Mouse (Mus musculus): ENCODE measurements around the gene Synj2.

Gene Synj2

DNA sequence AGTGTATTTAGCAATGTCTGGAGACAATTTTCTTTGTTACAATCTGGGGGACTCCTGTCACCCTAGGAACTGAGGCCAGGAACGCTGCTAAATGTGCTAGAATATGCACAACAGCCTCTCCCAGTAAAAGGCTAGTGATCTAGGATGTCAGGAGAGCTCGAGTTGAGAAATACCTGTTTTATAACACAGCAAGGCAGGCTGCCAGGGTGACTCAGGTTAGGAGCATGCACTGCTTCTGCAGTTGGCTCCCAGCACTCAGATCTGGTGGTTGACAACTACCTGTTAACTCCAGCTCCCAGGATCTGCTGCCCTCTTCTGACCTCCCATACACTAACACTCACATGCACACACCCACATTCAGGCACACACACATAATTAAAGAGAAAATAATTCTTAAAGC is 124.9 kb downstream of the Synj2 start:
- DNase-seq = no peak

DNA sequence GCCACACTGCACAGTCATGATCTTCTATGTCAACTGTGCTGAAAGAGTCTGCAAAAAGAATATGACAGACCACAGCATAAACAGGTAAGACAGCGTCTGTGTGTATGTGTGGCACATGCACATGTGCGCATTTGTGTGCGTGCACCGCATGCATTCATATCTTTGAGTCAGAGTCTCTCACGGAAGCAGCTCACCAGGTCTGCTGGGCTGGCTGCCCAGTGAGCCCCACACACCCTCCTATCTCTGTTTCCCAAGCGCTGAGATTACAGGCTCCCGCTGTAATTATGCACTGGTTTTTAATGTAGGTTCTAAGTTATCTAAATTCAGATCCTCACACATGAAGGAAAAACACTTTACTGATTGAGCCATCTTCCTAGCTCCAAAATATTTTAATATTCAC is 126.5 kb downstream of the Synj2 start:
- DNase-seq = no peak

DNA sequence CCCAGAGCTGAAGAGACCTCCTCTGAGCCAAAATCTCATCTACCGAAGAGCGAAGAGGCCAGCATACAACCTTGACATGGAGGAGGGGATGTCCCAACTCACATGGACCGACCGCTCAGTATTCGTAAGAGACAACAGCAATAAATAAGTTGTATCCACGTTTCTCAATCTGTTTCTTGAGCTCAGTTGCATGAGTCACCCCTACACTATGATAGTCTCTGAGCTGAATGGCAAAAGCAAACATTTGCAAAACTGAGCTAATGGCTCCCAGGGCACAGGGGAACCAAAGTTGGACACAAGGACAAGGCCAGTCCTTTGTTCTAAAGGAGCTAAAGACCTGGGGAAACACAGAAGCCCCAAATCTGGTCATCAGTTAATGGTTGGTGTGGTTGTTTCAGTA is 128.8 kb downstream of the Synj2 start:
- no peak for DNase-seq

DNA sequence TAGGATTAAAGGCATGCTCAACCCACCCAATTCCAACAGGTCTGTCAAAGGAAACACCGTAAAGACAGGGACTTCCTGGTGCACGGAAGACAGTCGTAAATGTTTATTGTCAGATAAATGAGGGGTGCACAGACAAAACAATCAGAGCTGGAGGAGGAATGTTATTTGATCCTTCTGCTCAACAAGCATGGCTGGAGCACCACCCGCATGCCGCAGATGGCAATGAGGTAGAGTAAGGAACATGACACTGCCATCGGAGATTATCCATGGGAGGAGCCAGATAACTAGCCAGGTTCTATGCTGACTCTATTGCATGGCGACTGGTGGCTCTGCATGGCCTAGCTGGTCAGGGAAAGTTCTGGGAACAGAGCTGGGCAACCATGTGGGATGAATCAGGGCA is 132.3 kb downstream of the Synj2 start:
- DNase-seq = no peak

DNA sequence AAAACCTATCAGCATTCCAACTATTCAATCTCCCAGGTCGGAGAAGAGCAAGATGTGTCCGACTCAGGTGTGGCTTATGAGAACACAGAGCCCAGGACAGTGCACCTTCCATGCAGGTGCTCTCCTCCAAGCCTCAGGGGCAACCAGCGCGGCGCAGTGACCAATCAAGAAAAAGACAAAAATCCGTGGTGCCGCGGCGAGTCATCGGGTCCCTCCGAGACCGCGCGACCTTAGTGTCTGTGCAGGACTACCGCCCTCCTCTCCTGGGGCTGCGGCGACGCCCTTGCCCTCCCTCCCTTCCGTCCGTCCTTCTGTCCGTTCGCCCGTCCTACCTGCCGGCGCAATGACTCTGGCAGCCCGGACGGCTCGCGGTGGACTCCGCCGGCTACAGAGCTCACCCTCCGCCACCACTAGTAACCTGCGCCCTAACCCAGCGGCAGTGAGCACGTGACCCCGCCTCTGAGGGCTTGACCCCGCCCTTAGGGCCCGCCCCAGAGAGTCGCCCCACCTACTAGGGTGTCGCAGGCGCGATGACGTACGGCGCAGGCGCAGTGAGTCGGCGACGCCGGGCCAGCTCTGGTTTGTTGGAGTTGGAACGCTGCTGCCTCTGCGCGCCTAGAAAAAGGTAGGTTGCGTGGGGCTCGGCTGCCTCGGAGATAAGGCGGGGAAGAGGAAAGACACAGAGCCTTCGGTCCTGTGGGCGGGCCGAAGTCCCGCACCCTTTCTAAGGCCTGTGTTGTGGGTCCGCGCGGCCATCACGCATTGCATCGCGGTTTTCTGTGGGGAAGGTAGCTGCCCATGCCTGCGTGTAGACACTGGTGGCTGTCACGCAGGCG is 138.4 kb downstream of the Synj2 start, which contains the start of the genes Serac1 and Gtf2h5:
Gene Serac1, minus strand, starts transcription at position 455 of the 836 bp plus-strand sequence.
Gene Gtf2h5, plus strand, starts transcription at position 500 of the 836 bp plus-strand sequence.
- DNase-seq = peak; percentile 99

DNA sequence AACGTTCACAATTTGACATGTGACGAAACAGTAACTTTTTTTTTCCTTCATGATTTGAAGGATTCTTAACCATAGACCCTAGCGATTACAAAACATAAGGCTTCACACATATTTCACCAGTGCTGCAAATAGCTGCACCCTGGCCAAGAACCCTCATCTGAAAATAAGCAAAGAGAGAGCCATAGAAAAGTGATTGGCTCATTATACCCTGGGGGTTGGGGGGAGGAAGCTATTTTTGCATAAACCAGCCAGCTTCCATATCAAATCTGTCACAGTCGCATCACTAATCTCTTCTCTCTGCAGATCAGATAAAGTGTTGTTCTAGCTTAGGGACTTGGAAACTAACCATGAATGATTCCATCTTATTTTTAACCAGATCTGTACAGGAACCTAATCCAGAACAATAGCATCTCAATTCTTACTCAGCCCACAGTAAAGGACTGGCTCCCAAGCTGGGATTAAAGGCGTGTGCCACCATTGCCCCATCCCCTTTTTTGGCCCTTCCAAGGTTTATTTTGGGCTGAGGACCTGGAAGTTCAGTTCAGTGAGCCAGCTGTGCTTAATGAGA is 142.3 kb downstream of the Synj2 start:
- DNase-seq = no peak

DNA sequence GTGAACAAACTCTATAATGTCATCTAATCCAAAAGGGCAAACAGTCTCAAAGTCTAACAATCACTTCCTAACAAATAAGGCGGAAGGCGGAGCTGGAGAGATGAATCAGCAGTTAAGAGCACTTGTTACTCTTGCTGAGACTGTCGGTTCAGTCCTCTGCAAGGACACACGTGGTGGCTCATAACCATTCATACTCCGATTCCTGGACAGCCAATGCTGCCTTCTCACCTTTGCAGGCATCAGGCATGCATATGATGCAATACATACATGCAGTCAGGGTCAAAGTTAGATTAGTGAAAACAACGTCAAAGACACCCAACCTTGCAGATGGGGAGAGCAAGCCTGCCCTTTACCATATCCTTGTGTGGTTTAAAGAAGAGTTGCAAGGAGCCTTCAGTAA is 150.5 kb downstream of the Synj2 start:
- DNase-seq = no peak
